Mouse (Mus musculus) mouse trophoblast stem cell (cell line): ENCODE results near the gene Rgs7bp.
"Not testable (repeated sequence)": the region's sequence is repeated elsewhere in the genome, so short reads cannot be mapped to it uniquely, and the experiment has no call there.

Source experiments
- in situ Hi-C, 2 experiments: fragments of 300-500 bp; cut with MseI, MboI; formaldehyde crosslinking; loops; 2 replicates in 1 of 2; 3 replicates in 1 of 2; pipeline ENCODE4 v1.15.1; 2025

Gene Rgs7bp

DNA sequence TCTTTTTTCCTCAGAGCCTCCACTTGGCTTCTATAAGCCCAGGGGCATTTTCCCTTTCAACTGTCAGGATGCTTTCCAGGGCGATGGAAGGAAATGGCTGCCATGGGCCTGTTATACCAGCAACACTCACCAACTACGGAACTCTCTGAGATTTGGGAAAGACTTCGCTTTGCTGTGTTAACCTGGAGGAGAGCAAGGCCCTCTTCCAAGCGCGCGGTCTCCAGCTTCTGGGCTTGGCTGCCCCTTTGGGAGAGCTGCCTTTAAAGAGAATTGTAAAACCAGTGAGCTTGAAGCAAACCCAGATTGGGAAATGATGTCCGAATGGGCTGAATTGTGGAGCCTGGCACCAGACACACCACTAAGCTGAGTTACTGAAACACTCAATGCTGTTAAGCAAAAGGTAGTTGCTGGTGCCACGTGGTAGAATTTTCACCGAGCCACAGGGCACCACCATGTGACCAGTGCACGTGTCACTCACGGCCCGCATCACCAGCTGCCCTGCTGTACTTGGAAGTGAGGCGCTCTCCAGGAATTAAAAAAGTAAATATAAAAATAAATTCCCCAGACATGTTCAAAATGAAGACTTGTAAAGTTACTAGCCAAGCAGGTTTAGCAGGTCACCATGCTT lies 115.7 kb downstream of the Rgs7bp start:
- in situ Hi-C loops: loop anchor here (5.0 to 25.0 kb wide), 2 partner anchors 132 to 652 kb away; partner anchors contain the start of gene Adamts6 (in 1 of the 2)

DNA sequence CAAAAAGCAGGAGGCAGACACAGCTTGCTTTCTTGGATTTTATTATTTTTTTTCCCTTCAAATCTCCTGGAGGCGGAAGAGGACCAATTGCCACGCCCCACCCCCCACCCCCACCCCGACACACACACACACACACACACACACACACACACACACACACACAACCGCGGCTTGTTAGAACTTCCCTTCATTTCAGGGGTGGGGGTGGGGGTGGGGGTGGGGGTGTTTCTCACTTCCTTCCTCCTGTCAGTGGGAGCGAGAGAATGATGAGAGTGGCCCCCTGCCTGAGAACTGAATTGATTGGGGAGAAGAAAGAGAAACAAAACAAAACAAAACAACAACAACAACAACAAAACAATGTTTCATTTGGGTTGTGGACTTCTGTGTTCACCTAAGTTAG lies 117.0 kb downstream of the Rgs7bp start:
- in situ Hi-C loops: loop anchor here (5.0 to 25.0 kb wide), 2 partner anchors 130 to 650 kb away; partner anchors contain the start of gene Adamts6 (in 1 of the 2)

- in situ Hi-C loops: loop anchor here (5.0 to 25.0 kb wide), 2 partner anchors 129 to 649 kb away; partner anchors contain the start of gene Adamts6 (in 1 of the 2)
These were observed 118.1 kb downstream of the Rgs7bp start for GRCm38 (mm10) chr13:104936586-104936985.

GRCm38 (mm10) chr13:104931635-104932532 lies 122.8 kb downstream of the Rgs7bp start:
- in situ Hi-C loops: loop anchor here in 1 of 2 experiments (25.0 kb wide), 1 partner anchor 645 kb away; the partner anchor contains the start of gene Adamts6

- in situ Hi-C loops: loop anchor here in 1 of 2 experiments (25.0 kb wide), 1 partner anchor 644 kb away; the partner anchor contains the start of gene Adamts6
These were observed 123.9 kb downstream of the Rgs7bp start for GRCm38 (mm10) chr13:104930814-104931213.

- in situ Hi-C loops: no loop called here
These were observed 136.1 kb downstream of the Rgs7bp start for GRCm38 (mm10) chr13:104918663-104919062.

DNA sequence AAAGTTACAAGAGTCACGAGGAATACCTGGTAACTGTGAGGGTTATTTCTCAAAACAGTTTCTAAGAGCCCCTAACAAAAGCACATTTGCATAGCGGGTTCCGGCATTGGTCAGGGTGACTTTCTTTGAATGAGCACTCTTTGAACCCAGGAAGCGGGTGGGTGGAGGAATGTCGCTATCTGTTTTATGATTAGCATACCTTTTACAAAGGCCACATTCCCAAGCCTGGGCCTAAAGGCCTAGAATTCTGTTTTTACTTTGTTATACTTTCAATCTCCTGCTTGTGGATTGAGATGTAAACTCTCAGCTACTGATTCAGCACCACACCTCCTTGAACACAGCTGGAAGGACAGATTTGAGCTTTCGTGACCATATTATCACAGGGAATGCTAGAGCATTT lies 138.0 kb downstream of the Rgs7bp start:
- in situ Hi-C loops: not testable (repeated sequence)

DNA sequence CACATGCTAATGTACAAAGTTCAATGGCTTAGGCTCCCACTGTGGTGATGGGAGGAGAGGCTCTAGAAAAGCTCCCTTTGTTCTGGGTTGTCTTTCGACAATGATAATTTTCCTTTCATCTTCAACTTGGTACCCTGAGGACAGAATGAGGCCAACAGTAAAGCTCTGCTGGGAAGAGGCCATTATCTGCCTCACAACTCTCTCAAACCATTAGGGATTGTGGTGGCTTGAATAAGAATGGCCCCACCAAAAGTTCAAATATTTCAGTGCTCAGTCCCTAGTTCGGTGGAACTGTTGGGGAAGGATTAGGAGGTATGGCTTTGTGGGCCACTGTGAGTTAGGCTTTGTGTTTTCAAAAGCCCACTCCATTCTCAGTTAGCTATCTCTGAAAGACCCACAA lies 138.6 kb downstream of the Rgs7bp start:
- in situ Hi-C loops: no loop called here

DNA sequence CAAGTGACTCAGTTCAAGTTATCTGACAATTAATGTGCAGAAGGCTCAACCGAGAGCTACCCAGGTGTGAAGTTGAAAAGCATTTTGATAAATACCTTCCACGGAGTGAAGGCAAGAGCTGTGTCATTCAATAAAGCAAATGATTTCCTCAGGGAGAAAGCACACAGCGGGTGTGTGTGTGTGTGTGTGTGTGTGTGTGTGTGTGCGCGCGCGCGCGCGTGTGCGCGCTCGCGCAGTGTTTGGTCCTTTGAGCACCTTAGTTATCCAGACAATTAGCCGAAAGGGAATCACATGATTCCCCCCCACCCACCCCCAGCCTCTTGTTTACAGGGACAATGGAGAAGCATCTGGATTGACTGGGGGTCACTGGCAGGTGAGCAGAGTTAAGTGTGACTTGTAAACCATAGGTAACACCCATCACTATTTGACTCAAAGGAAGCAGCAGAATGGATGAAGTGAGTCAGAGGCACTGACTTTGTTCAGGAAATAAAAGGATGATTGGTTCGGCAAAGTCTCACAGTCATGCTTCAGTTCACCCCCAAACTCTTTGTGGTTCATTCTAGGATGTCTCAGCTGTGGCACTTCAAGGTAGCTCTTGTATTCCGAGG lies 140.3 kb downstream of the Rgs7bp start:
- in situ Hi-C loops: no loop called here

- in situ Hi-C loops: not testable (repeated sequence)
These were observed 143.1 kb downstream of the Rgs7bp start for GRCm38 (mm10) chr13:104911626-104912025.

- in situ Hi-C loops: not testable (repeated sequence)
These were observed 143.7 kb downstream of the Rgs7bp start for GRCm38 (mm10) chr13:104911006-104911405.

DNA sequence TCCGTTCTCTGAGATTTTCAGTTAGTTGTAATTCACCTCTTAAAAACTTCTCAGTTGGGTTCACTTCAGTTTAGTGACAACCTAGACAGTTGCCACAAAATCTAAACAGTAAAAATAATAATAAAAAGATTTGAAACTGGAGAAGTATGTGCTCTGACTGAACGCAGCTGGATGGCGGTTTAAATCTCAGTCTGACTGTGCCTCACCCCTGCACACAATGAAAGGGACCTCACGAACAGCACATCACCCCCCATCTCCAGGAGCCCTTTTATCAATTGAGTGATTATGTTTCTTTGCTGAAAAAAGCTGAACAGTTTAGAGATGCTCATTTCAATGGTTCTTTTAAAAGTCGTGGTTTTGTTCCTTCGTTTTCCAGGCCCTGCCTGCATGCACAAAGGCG lies 146.0 kb downstream of the Rgs7bp start:
- in situ Hi-C loops: no loop called here
